Comparison of ENCODE assay signal across 8 mouse cellular contexts in genomic region chr11:69072666-69073064, GRCm38 (mm10). TPM values are rescaled to one million over a fixed set of nuclear protein-coding genes. Genes with fewer than 3 reads are reported as not detected.
DNase-seq lines count a peak whose midpoint lies in the region; ATAC-seq and TF ChIP-seq lines count a peak whose summit lies in the region.

No protein-coding gene starts in this region.

- no peaks in the 10 kb centered on the region for H3K9me3 ChIP-seq in heart, embryonic 13.5 days
- no peaks in the 10 kb centered on the region for H3K9me3 ChIP-seq in hindbrain, embryonic 13.5 days
- H3K9me3 ChIP-seq in midbrain, embryonic 13.5 days, result no peaks in the 10 kb centered on the region

- no peaks in the 10 kb centered on the region for H3K36me3 ChIP-seq in heart, embryonic 13.5 days
- H3K36me3 ChIP-seq in hindbrain, embryonic 13.5 days, result no peaks in the 10 kb centered on the region
- no peaks in the 10 kb centered on the region for H3K36me3 ChIP-seq in midbrain, embryonic 13.5 days

- peaks cover 38% of the 10 kb centered on the region for H3K4me1 ChIP-seq in heart, embryonic 13.5 days
- peaks cover 21% of the 10 kb centered on the region for H3K4me1 ChIP-seq in bone marrow macrophage, adult 2 months (ENCODE audit: control insufficient read depth, insufficient read depth, low read length)
- H3K4me1 ChIP-seq in hindbrain, embryonic 13.5 days (replicated peaks), result peaks cover 34% of the 10 kb centered on the region
- peaks cover 30% of the 10 kb centered on the region for H3K4me1 ChIP-seq in midbrain, embryonic 13.5 days (replicated peaks)

- H3K27ac ChIP-seq in heart, embryonic 13.5 days (replicated peaks), result peak overlapping the region; percentile 84
- peak overlapping the region; percentile 19; the same call in 1 of the 2 replicates for H3K27ac ChIP-seq in bone marrow macrophage, adult 2 months (ENCODE audit: insufficient read depth, low read depth, low read length)
- H3K27ac ChIP-seq in hindbrain, embryonic 13.5 days, result peak overlapping the region; percentile 94
- peak overlapping the region; percentile 94 for H3K27ac ChIP-seq in midbrain, embryonic 13.5 days

- no peaks in the 10 kb centered on the region for H3K27me3 ChIP-seq in heart, embryonic 13.5 days (replicated peaks)
- H3K27me3 ChIP-seq in hindbrain, embryonic 13.5 days, result no peaks in the 10 kb centered on the region
- no peaks in the 10 kb centered on the region for H3K27me3 ChIP-seq in midbrain, embryonic 13.5 days

- 14% methylated on average over 9 of the region's 9 CpGs for WGBS in heart, embryonic 13.5 days
- 8% methylated on average over 9 of the region's 9 CpGs for WGBS in hindbrain, embryonic 13.5 days
- 6% methylated on average over 9 of the region's 9 CpGs for WGBS in midbrain, embryonic 13.5 days

- no peak for ATAC-seq in heart, embryonic 13.5 days (ENCODE audit: extremely low read depth, insufficient number of reproducible peaks, low FRiP score, low TSS enrichment)
- ATAC-seq in hindbrain, embryonic 13.5 days (ENCODE audit: low FRiP score), result peak; percentile 6; the same call in 1 of the 2 replicates
- no peak for ATAC-seq in midbrain, embryonic 13.5 days

- peak overlapping the region; percentile 69 for H3K4me2 ChIP-seq in heart, embryonic 13.5 days
- peak overlapping the region; percentile 83 for H3K4me2 ChIP-seq in hindbrain, embryonic 13.5 days
- H3K4me2 ChIP-seq in midbrain, embryonic 13.5 days (replicated peaks), result peak overlapping the region; percentile 90

- peak overlapping the region; percentile 83 for H3K9ac ChIP-seq in heart, embryonic 13.5 days
- peak overlapping the region; percentile 76 for H3K9ac ChIP-seq in hindbrain, embryonic 13.5 days
- H3K9ac ChIP-seq in midbrain, embryonic 13.5 days (replicated peaks), result peak overlapping the region; percentile 73

- TF ChIP-seq POLR2A in bone marrow macrophage, adult 2 months (IDR thresholded peaks at IDR 0.05; ENCODE audit: borderline replicate concordance, low read depth, low read length), result no peak

- peak overlapping the region; percentile 44 for H3K4me3 ChIP-seq in heart, embryonic 13.5 days
- 0 out of 2 replicates have a peak overlapping the region, but pooled peaks have one; percentile 4 for H3K4me3 ChIP-seq in bone marrow macrophage, adult 2 months (ENCODE audit: insufficient read depth, low read length)
- H3K4me3 ChIP-seq in hindbrain, embryonic 13.5 days, result peak overlapping the region; percentile 33
- peak overlapping the region; percentile 38 for H3K4me3 ChIP-seq in midbrain, embryonic 13.5 days (replicated peaks)

- TF ChIP-seq CTCF in bone marrow macrophage, adult 2 months (IDR thresholded peaks at IDR 0.05; ENCODE audit: low read depth, low read length), result no peak

- no peak for DNase-seq in heart, adult 9 months (ENCODE audit: low spot score in 2 of 2)
- no peak for DNase-seq in urinary bladder, adult 18-20 months (ENCODE audit: low spot score in 2 of 2)
- no peak for DNase-seq in urinary bladder, postnatal 4 days (ENCODE audit: low spot score in 2 of 2)
- no peak for DNase-seq in right cerebral cortex, postnatal 36 days (ENCODE audit: low spot score in 2 of 2)

RNA-seq across cellular contexts. Expression of gene Tmem107, which starts 2.1 kb away (rescaled TPM):
- 28.4 and 31.3 TPM in 2 replicates for polyA plus RNA-seq in heart, embryonic 13.5 days (2015; fragmentation: Nextera tagmentation; extraction: Ambion mirVana)
- 9.8 and 14.6 TPM in 2 replicates for polyA plus RNA-seq in bone marrow macrophage, adult 2 months (2012; ENCODE audit: insufficient read depth, insufficient read length, missing spikeins)
- polyA plus RNA-seq in hindbrain, embryonic 13.5 days (2015; fragmentation: Nextera tagmentation; extraction: Ambion mirVana), result 28.7 and 41.0 TPM in 2 replicates
- 31.7 and 42.5 TPM in 2 replicates for polyA plus RNA-seq in midbrain, embryonic 13.5 days (2015; fragmentation: Nextera tagmentation; extraction: Ambion mirVana)

RNA-seq across cellular contexts. Expression of gene Borcs6, which starts 13.1 kb away (rescaled TPM):
- 9.7 and 10.3 TPM in 2 replicates for polyA plus RNA-seq in heart, embryonic 13.5 days (2015; fragmentation: Nextera tagmentation; extraction: Ambion mirVana)
- 30.5 and 36.9 TPM in 2 replicates for polyA plus RNA-seq in bone marrow macrophage, adult 2 months (2012; ENCODE audit: insufficient read depth, insufficient read length, missing spikeins)
- 13.4 and 15.2 TPM in 2 replicates for polyA plus RNA-seq in hindbrain, embryonic 13.5 days (2015; fragmentation: Nextera tagmentation; extraction: Ambion mirVana)
- 11.3 and 13.5 TPM in 2 replicates for polyA plus RNA-seq in midbrain, embryonic 13.5 days (2015; fragmentation: Nextera tagmentation; extraction: Ambion mirVana)

RNA-seq across cellular contexts. Expression of gene Vamp2, which starts 15.6 kb away (rescaled TPM):
- 79.5 and 82.1 TPM in 2 replicates for polyA plus RNA-seq in heart, embryonic 13.5 days (2015; fragmentation: Nextera tagmentation; extraction: Ambion mirVana)
- polyA plus RNA-seq in bone marrow macrophage, adult 2 months (2012; ENCODE audit: insufficient read depth, insufficient read length, missing spikeins), result 76.6 and 79.4 TPM in 2 replicates
- polyA plus RNA-seq in hindbrain, embryonic 13.5 days (2015; fragmentation: Nextera tagmentation; extraction: Ambion mirVana), result 217 and 227 TPM in 2 replicates
- polyA plus RNA-seq in midbrain, embryonic 13.5 days (2015; fragmentation: Nextera tagmentation; extraction: Ambion mirVana), result 175 and 188 TPM in 2 replicates

RNA-seq across cellular contexts. Expression of gene Per1, which starts 22.4 kb away (rescaled TPM):
- 8.6 and 9.0 TPM in 2 replicates for polyA plus RNA-seq in heart, embryonic 13.5 days (2015; fragmentation: Nextera tagmentation; extraction: Ambion mirVana)
- 24.7 and 35.9 TPM in 2 replicates for polyA plus RNA-seq in bone marrow macrophage, adult 2 months (2012; ENCODE audit: insufficient read depth, insufficient read length, missing spikeins)
- polyA plus RNA-seq in hindbrain, embryonic 13.5 days (2015; fragmentation: Nextera tagmentation; extraction: Ambion mirVana), result 7.4 and 9.4 TPM in 2 replicates
- 8.6 and 10.5 TPM in 2 replicates for polyA plus RNA-seq in midbrain, embryonic 13.5 days (2015; fragmentation: Nextera tagmentation; extraction: Ambion mirVana)

RNA-seq across cellular contexts. Expression of gene Aurkb, which starts 27.2 kb away (rescaled TPM):
- polyA plus RNA-seq in heart, embryonic 13.5 days (2015; fragmentation: Nextera tagmentation; extraction: Ambion mirVana), result 78.4 and 83.0 TPM in 2 replicates
- 52.8 and 53.9 TPM in 2 replicates for polyA plus RNA-seq in bone marrow macrophage, adult 2 months (2012; ENCODE audit: insufficient read depth, insufficient read length, missing spikeins)
- polyA plus RNA-seq in hindbrain, embryonic 13.5 days (2015; fragmentation: Nextera tagmentation; extraction: Ambion mirVana), result 31.7 and 34.2 TPM in 2 replicates
- polyA plus RNA-seq in midbrain, embryonic 13.5 days (2015; fragmentation: Nextera tagmentation; extraction: Ambion mirVana), result 61.3 and 62.6 TPM in 2 replicates

Comparison
In these comparisons a context has a peak if more than half of its experiments do, and no peak if none do; other contexts are left out.
1. H3K27ac ChIP-seq: peak in every context shown above with its lines; median percentile 94 in hindbrain, embryonic 13.5 days; 94 in midbrain, embryonic 13.5 days; 84 in heart, embryonic 13.5 days; 19 in bone marrow macrophage, adult 2 months.